Mouse (Mus musculus): ENCODE results near the gene Il1rap. TPM values are rescaled to one million over a fixed set of nuclear protein-coding genes. Genes with fewer than 3 reads are reported as not detected.

Gene Il1rap
- total and polyA plus RNA-seq, 3 experiments, result 5.4 to 5.9 TPM; not detected in 1

DNA sequence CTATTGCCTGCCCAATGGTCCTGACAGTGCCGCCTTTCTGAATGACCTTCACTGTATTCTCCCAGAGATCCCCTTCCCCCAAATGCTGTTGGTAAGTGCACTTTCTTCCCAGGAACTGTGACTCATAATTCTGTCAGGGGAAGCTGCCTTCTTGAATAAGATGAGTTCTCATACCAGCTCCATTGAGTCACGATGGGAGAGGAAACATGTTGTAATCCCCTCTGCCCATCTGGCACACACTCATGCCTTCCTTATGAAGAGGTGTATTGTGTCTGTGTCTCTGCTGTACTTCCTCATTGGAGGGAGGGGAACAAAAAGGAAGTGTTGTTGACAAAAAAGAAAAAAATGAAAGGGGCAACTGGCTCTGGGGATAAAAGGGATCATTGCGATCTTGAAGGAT is 44.6 kb downstream of the Il1rap start:
- Histone ChIP-seq H3K79me2 (ENCODE audit: control insufficient read depth, insufficient read depth, low read length, poor library complexity) (no peaks in the 10 kb centered on the region), H3K27ac (ENCODE audit: control insufficient read depth, low read depth, low read length) (no peak overlapping the region), H3K4me3 (ENCODE audit: control insufficient read depth in 1 of 2, insufficient read depth in 1 of 2, low read depth in 2 of 2, low read length in 2 of 2) (no peak overlapping the region)

DNA sequence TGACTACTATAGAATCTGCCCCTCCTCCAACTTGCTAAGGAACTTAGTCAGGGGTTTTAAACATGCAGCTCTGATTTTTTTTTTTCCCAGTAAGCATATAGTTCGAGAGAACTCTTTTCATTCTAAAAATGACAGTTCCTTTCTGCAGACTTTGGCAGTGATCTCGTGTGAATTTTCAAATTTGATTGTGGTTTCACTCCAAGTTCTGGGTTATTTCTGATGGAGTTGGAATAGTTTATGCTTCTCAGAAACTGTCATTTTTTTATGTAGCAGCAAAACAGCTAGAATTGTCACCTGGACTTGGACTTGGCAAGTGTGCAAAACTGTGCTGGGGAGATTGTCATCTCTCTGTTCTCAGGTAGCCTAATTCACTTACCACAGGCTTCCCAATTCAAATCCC is 53.3 kb downstream of the Il1rap start:
- H3K9ac ChIP-seq (ENCODE audit: control insufficient read depth, low read depth, low read length, poor library complexity, severe bottlenecking), result no peak overlapping the region
- no peaks in the 10 kb centered on the region for H3K79me2 ChIP-seq (ENCODE audit: control insufficient read depth, insufficient read depth, low read length, poor library complexity)
- no peak overlapping the region for H3K27ac ChIP-seq (ENCODE audit: control insufficient read depth, low read depth, low read length)
- no peaks in the 10 kb centered on the region for H3K36me3 ChIP-seq (ENCODE audit: control insufficient read depth in 1 of 2, insufficient read depth in 2 of 2, low read length in 2 of 2)
- no peak overlapping the region for H3K4me3 ChIP-seq (ENCODE audit: control insufficient read depth in 1 of 2, insufficient read depth in 1 of 2, low read depth in 2 of 2, low read length in 2 of 2)
- no peaks in the 10 kb centered on the region for H3K4me1 ChIP-seq (ENCODE audit: control insufficient read depth in 1 of 2, insufficient read depth in 2 of 2, low read length in 2 of 2)
- H3K9me3 ChIP-seq (replicated peaks; ENCODE audit: insufficient read depth, low read length), result no peaks in the 10 kb centered on the region
- TF ChIP-seq MXI1 (IDR thresholded peaks at IDR 0.05; ENCODE audit: low read depth, low read length), result no peak
- TF ChIP-seq KAT2A (conservative IDR thresholded peaks at IDR 0.05; ENCODE audit: low read depth, low read length), result no peak
- TF ChIP-seq GATA1 (IDR thresholded peaks at IDR 0.05; ENCODE audit: low read depth, low read length), result no peak
- no peak for TF ChIP-seq USF1 (IDR thresholded peaks at IDR 0.05; ENCODE audit: low read depth, low read length)
- no peaks in the 10 kb centered on the region for H3K27me3 ChIP-seq (ENCODE audit: control insufficient read depth in 1 of 2, insufficient read depth in 2 of 2, low read length in 2 of 2)
- no peak for DNase-seq (ENCODE audit: low read depth, low spot score)

More for the DNA sequence above, 44.6 kb downstream of the Il1rap start:
- H3K36me3 ChIP-seq (ENCODE audit: control insufficient read depth in 1 of 2, insufficient read depth in 2 of 2, low read length in 2 of 2), result peaks cover 0 to 5% of the 10 kb centered on the region in 2 experiments; a peak in 1 of 4 replicates
- peaks cover 0 to 4% of the 10 kb centered on the region in 2 experiments; a peak in 1 of 4 replicates for H3K4me1 ChIP-seq (ENCODE audit: control insufficient read depth in 1 of 2, insufficient read depth in 2 of 2, low read length in 2 of 2)
- TF ChIP-seq SMC3 (IDR thresholded peaks at IDR 0.05; ENCODE audit: low read depth, low read length) (no peak), TAL1 (IDR thresholded peaks at IDR 0.05; ENCODE audit: low read length) (no peak), KAT2A (conservative IDR thresholded peaks at IDR 0.05; ENCODE audit: low read depth, low read length) (no peak), TCF12 (IDR thresholded peaks at IDR 0.05; ENCODE audit: low read depth, low read length) (no peak), TBP (IDR thresholded peaks at IDR 0.05; ENCODE audit: low read depth, low read length) (no peak), NRF1 (IDR thresholded peaks at IDR 0.05; ENCODE audit: insufficient read depth, low read depth, low read length, poor library complexity, severe bottlenecking) (no peak), CHD1 (IDR thresholded peaks at IDR 0.05; ENCODE audit: low read depth, low read length) (no peak), MAX (IDR thresholded peaks at IDR 0.05; ENCODE audit: low read length) (no peak), ZC3H11A (IDR thresholded peaks at IDR 0.05; ENCODE audit: low read depth, low read length) (no peak), MXI1 (IDR thresholded peaks at IDR 0.05; ENCODE audit: low read depth, low read length) (no peak), MEF2A (IDR thresholded peaks at IDR 0.05; ENCODE audit: extremely low read depth, insufficient replicate concordance, low read depth, low read length, poor library complexity, severe bottlenecking) (no peak), NELFE (IDR thresholded peaks at IDR 0.05; ENCODE audit: low read depth, low read length) (no peak), USF1 (IDR thresholded peaks at IDR 0.05; ENCODE audit: low read depth, low read length) (no peak), EP300 (IDR thresholded peaks at IDR 0.05; ENCODE audit: low read depth in 1 of 2, low read length in 2 of 2) (0 out of 4 replicates have a peak, but pooled peaks of 1 of the 2 experiments have one; percentile 6), SIN3A (IDR thresholded peaks at IDR 0.05; ENCODE audit: low read length) (no peak), ZNF384 (IDR thresholded peaks at IDR 0.05; ENCODE audit: low read depth, low read length) (peak; percentile 41), ELF1 (IDR thresholded peaks at IDR 0.05; ENCODE audit: low read depth, low read length) (0 out of 2 replicates have a peak, but pooled peaks have one; percentile 20), CHD2 (IDR thresholded peaks at IDR 0.05; ENCODE audit: low read length) (no peak), RAD21 (IDR thresholded peaks at IDR 0.05; ENCODE audit: low read depth, low read length) (no peak), E2F4 (IDR thresholded peaks at IDR 0.05; ENCODE audit: borderline replicate concordance, low read depth, low read length) (no peak)
- no peaks in the 10 kb centered on the region for H3K27me3 ChIP-seq (ENCODE audit: control insufficient read depth in 1 of 2, insufficient read depth in 2 of 2, low read length in 2 of 2)
- H3K9ac ChIP-seq (ENCODE audit: control insufficient read depth, low read depth, low read length, poor library complexity, severe bottlenecking), result no peak overlapping the region
- H3K9me3 ChIP-seq (replicated peaks; ENCODE audit: insufficient read depth, low read length), result no peaks in the 10 kb centered on the region
- peak; percentile 55 for DNase-seq (ENCODE audit: low read depth, low spot score)

Measured in MEL (cell line).